Mouse (Mus musculus): Measurements from ENCODE around the gene Vldlr.

The Vldlr gene

GRCm38 (mm10) chr19:27216318-27216717, at the start of gene Vldlr:
Gene Vldlr (plus strand): TSS chr19:27216484.
- no peak for DNase-seq (ENCODE audit: low spot score in 2 of 2)

DNA sequence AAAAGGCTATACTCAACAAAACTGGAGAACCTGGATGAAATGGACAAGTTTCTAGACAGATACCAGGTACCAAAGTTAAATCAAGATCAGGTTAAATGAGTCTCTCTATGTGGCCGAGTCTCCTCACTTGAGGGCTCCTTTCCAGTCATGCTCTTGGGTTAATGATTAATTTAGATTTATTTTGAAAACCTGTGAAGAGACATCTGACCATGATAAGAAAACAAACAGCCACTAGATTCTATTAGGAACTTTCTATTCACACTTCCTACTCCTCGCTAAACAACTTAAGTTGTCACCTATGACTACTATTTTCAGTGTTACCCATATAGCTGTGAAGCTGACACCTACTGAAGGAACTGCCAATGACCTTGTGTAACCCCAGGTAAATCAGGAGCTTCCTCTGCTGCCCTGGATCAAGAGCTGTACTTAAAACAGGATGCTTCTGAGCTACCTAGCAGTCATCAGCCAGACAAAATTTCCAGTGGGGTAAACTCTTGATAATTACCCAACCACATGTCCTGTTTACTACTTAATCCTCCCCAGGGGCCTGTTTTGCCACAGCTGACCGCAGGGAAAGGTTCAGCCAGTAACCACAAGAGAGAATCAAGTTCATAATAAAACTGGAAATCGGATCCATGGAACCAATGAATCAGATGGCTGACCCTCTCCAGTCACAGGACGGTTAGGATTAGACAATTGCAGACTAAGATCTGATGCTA, 48.5 kb upstream of the Vldlr start:
- DNase-seq (ENCODE audit: low spot score in 2 of 2) = no peak

DNA sequence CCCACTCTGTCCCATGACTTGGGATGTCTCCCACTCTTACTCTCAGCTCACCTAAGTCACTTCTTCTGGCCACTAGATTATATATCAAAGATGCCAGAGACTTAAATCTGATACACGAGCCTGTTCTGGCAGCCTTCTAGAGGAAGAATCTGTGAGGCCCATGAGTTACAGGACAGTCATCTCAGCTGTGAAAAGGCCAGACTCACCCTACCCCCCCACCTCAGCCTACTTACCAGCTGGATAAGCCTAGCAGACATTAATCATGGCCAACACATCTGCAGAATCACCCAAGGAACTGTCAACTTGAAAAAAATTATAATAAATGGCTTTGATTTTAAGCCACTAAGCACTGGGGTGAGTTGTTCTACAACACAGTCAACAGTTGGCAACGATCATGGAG, 42.4 kb upstream of the Vldlr start:
- DNase-seq (ENCODE audit: low spot score in 2 of 2) = no peak

GRCm38 (mm10) chr19:27175617-27176016, 40.7 kb upstream of the Vldlr start:
- no peak for DNase-seq (ENCODE audit: low spot score in 2 of 2)

DNA sequence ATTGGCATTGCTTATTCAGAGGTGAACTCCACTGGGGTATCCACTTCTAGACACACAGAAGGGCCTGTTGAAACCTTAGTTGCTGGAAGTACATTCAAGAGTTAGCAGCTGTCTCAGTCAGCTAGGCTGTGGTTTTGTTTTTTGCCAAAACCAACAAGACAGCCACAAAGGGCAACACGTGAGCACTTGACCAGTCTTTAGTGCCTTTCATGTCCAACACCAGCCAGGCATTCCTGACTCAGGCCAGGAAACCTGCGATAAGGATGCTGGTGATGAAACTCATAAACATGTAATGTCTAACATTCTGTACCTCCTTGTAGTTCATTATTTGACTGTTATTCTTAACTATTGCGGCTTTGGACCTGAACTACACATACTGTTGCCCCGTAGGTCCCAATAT, 39.7 kb upstream of the Vldlr start:
- DNase-seq (ENCODE audit: low spot score in 2 of 2) = no peak

- DNase-seq (ENCODE audit: low spot score in 2 of 2) = no peak
Measured at GRCm38 (mm10) chr19:27178195-27178807, 38.0 kb upstream of the Vldlr start.

- no peak for DNase-seq (ENCODE audit: low spot score in 2 of 2)
Measured at GRCm38 (mm10) chr19:27180351-27181122, 35.7 kb upstream of the Vldlr start.

DNA sequence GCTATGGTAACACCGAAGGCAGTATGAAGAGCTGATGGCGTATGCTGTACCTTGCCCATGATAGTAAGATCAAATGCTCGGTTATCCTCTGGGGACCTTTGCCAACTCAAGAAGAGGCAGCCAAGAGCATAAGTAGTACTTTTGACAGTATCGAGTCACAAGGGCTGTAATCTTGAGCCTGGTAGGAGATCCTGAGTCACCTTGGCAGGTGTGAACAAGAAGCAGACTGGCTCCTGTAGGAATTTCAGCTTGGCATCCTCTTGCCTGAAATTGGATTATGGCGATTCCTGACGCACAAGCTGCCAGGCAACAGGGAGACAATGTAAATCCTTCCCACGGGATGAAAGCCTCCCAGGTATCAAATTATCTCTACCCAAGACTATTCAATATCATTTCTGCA, 32.8 kb upstream of the Vldlr start:
- DNase-seq (ENCODE audit: low spot score in 2 of 2) = no peak

GRCm38 (mm10) chr19:27203711-27204238, 12.5 kb upstream of the Vldlr start:
- DNase-seq (ENCODE audit: low spot score in 2 of 2) = no peak

DNA sequence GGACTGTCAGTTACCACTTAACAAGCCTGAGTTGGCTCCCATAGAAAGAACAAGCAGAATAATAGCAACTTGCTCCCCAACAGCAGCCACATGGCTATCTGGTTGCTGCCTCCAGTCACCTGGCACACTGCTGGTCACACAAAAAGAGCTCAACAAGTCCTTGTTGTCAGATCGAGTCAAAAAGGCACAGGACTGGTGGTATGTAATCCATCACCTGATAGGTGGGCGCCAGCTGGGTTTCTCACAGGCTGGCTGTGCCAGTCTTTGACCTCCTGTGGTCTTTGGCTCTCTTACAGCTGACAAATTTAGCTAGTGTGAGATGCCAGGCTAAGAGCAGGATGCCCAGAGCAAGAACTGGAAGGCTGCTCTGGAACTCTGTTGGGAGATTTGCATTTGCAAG, 5.3 kb upstream of the Vldlr start:
- no peak for DNase-seq (ENCODE audit: low spot score in 2 of 2)

GRCm38 (mm10) chr19:27215596-27215995, 688 bp upstream of the Vldlr start:
- DNase-seq (ENCODE audit: low spot score in 2 of 2) = no peak

GRCm38 (mm10) chr19:27216767-27217403, 601 bp downstream of the Vldlr start:
- no peak for DNase-seq (ENCODE audit: low spot score in 2 of 2)

DNA sequence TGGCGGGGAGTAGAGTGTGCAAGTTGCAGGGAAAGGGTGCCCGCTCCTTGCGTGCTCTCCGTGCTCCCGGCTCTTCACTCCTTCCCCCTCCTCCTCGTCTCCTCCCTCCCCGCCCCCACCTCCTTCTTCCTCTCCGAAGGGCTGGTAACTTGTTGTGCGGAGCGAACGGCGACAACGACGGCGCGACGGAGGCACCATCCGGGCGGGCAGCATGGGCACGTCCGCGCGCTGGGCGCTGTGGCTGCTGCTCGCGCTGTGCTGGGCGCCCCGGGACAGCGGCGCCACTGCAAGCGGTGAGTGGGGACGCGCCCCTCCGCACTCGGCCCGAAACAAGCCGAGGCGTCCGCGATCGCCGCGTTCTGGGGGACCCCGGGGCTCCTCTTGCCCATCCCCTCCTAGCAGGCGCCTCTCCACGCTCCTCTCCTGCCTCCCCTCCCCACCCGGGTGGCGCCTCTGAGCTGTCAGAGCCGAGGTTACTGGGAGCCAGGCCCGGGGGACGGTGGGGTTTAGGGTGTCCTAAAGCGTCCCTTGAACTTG, 1.2 kb downstream of the Vldlr start:
- no peak for DNase-seq (ENCODE audit: low spot score in 2 of 2)

DNA sequence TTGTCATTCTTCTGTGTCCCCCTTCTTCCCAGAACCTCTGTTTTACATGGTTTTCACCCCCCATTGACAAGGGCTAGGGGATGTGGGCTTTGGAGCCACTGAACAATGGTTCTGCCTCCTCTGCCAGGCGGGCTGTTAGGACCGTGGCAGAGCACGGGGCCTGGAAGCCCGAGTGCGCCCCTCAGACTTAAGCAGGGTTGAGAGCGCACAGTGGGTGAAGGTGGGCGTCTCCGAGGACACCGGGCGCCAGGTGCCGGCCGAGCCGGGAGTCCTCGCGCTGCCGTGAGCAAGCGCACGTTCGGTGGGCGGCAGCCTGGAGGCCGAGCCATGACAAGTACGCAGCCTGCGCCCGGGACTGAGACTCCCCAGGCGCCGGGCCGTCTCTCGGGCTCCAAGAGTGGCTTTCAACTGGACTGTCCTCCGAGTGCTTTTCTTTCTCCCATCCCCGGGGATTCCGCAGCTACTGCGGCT, 1.7 kb downstream of the Vldlr start:
- DNase-seq (ENCODE audit: low spot score in 2 of 2) = no peak

GRCm38 (mm10) chr19:27218561-27219262, 2.4 kb downstream of the Vldlr start:
- no peak for DNase-seq (ENCODE audit: low spot score in 2 of 2)

GRCm38 (mm10) chr19:27219586-27219985, 3.3 kb downstream of the Vldlr start:
- no peak for DNase-seq (ENCODE audit: low spot score in 2 of 2)

DNA sequence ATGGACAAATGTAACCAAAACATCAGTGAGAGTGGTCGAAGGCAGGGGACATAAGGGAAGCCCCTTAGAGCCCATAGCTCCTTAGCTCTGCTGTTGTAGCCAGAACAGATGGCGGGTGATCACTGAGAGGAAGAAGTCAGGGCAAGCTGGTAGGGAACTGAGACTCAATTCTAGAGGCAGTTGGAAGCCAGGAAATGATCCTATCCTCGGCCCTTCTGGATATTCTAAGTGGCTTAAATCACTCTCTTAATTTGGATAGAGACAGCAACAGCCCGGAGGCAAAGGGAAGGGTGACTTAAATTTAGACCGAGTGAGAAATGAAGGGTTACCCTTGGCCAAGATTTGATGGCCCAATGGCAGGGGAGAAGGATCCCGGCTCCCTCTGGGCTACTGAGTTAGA, 6.8 kb downstream of the Vldlr start:
- DNase-seq (ENCODE audit: low spot score in 2 of 2) = no peak

GRCm38 (mm10) chr19:27224356-27224755, 8.1 kb downstream of the Vldlr start:
- no peak for DNase-seq (ENCODE audit: low spot score in 2 of 2)

DNA sequence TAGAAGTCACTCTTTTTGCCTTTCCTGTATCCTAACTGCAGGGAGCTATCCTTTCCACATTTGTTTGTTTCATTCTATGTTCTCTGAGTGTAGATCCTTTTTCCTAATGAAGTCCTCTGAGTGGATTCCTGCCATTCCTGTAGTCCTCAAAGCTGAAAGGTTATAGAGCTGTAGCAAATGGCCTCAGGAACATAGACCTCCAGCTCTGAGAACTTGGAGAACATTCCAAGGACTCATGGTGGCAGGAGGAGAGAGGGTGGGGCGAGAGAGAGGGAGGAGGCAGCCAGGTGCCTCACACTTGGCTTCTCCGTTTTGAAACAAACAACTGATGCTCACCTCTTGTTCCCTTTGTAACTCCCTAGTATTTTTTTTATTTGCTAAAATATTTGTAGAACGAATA, 10.3 kb downstream of the Vldlr start:
- DNase-seq (ENCODE audit: low spot score in 2 of 2) = no peak

GRCm38 (mm10) chr19:27227131-27227530, 10.8 kb downstream of the Vldlr start:
- DNase-seq (ENCODE audit: low spot score in 2 of 2) = no peak

- no peak for DNase-seq (ENCODE audit: low spot score in 2 of 2)
Measured at GRCm38 (mm10) chr19:27228254-27228653, 12.0 kb downstream of the Vldlr start.

Measured in spleen, postnatal 36 days (tissue).